22 mouse cellular contexts compared by ENCODE assay signal in genomic region chr5:130052510-130052909, GRCm38 (mm10). TPM values are rescaled to one million over a fixed set of nuclear protein-coding genes. Genes with fewer than 3 reads are reported as not detected.
DNase-seq lines count a peak whose midpoint lies in the region; ATAC-seq lines count a peak whose summit lies in the region.
"Had no signal": no experiment of that assay in that cellular context is flagged by ENCODE, and none has a peak within 500 bp of the region (broad histone marks: within the 10 kb centered on the region; RNA-seq: fewer than 3 reads in every experiment).

No protein-coding gene starts in this region.

- no peak for ATAC-seq in limb, embryonic 13.5 days (ENCODE audit: low FRiP score, low read depth)
- ATAC-seq: forebrain, embryonic 13.5 days; inflammation-experienced regulatory T-cells, adult 6 months had no signal

- H3K27me3 ChIP-seq in limb, embryonic 13.5 days, result no peaks in the 10 kb centered on the region
- no peaks in the 10 kb centered on the region for H3K27me3 ChIP-seq in limb, embryonic 10.5 days (ENCODE audit: low read depth, poor library complexity, severe bottlenecking)
- H3K27me3 ChIP-seq: forebrain, embryonic 13.5 days had no signal

- 79% methylated on average over 5 of the region's 5 CpGs for WGBS in limb, embryonic 13.5 days
- 86% methylated on average over 5 of the region's 5 CpGs for WGBS in limb, embryonic 10.5 days

- no peak overlapping the region for H3K4me2 ChIP-seq in limb, embryonic 13.5 days (replicated peaks)
- H3K4me2 ChIP-seq: forebrain, embryonic 13.5 days; hindbrain, embryonic 14.5 days had no signal

- peaks cover 57% of the 10 kb centered on the region for H3K36me3 ChIP-seq in limb, embryonic 13.5 days
- peaks cover 63% of the 10 kb centered on the region for H3K36me3 ChIP-seq in limb, embryonic 10.5 days

- no peak overlapping the region for H3K27ac ChIP-seq in limb, embryonic 13.5 days
- no peak overlapping the region for H3K27ac ChIP-seq in limb, embryonic 10.5 days
- H3K27ac ChIP-seq in brown adipose tissue, adult 24 weeks (replicated peaks; ENCODE audit: low read depth, low read length), result peak overlapping the region; percentile 10; the same call in 1 of the 2 replicates
- H3K27ac ChIP-seq: forebrain, embryonic 13.5 days; hindbrain, embryonic 14.5 days had no signal

- no peak overlapping the region for H3K4me3 ChIP-seq in limb, embryonic 13.5 days
- H3K4me3 ChIP-seq in limb, embryonic 10.5 days, result no peak overlapping the region
- no peak overlapping the region for H3K4me3 ChIP-seq in brown adipose tissue, adult 24 weeks (ENCODE audit: insufficient read depth, low read depth, low read length)
- H3K4me3 ChIP-seq: forebrain, embryonic 13.5 days had no signal

- intact Hi-C loops in gastrocnemius, postnatal 14 days (cut with DNase I; ENCODE audit: low total_unique reads), result no loop called here
- intact Hi-C loops in gastrocnemius, postnatal 36 days (cut with DNase I), result no loop called here

- H3K9me3 ChIP-seq in limb, embryonic 13.5 days, result no peaks in the 10 kb centered on the region
- H3K9me3 ChIP-seq in limb, embryonic 10.5 days (replicated peaks), result no peaks in the 10 kb centered on the region
- H3K9me3 ChIP-seq: forebrain, embryonic 13.5 days had no signal

- peak; percentile 41 for DNase-seq in gastrocnemius, postnatal 14 days
- DNase-seq in gastrocnemius, postnatal 36 days, result no peak
- no peak for DNase-seq in limb, embryonic 10.5 days (ENCODE audit: low spot score)
- DNase-seq in brain, adult 2 months (ENCODE audit: low read depth, low spot score), result peak; percentile 60
- no peak for DNase-seq in thymus, postnatal 14 days
- DNase-seq: adrenal gland, postnatal 36 days; cerebellum, adult 2 months; cerebellum, postnatal 36 days; embryo, embryonic 11 days; heart, postnatal 4 days; kidney, adult 18-20 months; kidney, postnatal 4 days; left cerebral cortex, postnatal 4 days; lung, postnatal 4 days; right cerebral cortex, postnatal 4 days; thymus, adult 18-20 months; thymus, postnatal 4 days had no signal

- H3K4me1 ChIP-seq in limb, embryonic 13.5 days, result no peaks in the 10 kb centered on the region
- no peaks in the 10 kb centered on the region for H3K4me1 ChIP-seq in limb, embryonic 10.5 days
- peaks cover 32% of the 10 kb centered on the region for H3K4me1 ChIP-seq in brown adipose tissue, adult 24 weeks (ENCODE audit: control insufficient read depth, insufficient read depth, insufficient read length, low read length)
- H3K4me1 ChIP-seq: forebrain, embryonic 13.5 days had no signal

- H3K9ac ChIP-seq in limb, embryonic 13.5 days, result peak overlapping the region; percentile 13; the same call in 1 of the 2 replicates
- H3K9ac ChIP-seq: forebrain, embryonic 13.5 days; hindbrain, embryonic 14.5 days had no signal

RNA-seq across cellular contexts. Expression of gene Tpst1, which starts 20.6 kb away (rescaled TPM):
- total RNA-seq in gastrocnemius, postnatal 14 days (2021), result 10 to 100 TPM; 15.6 to 22.6 TPM
- 1 to 10 TPM; 4.0 to 6.0 TPM for total RNA-seq in gastrocnemius, postnatal 36 days (2021)
- polyA plus RNA-seq in limb, embryonic 13.5 days (2015; fragmentation: Nextera tagmentation; extraction: Ambion mirVana), result 99.2 and 104 TPM in 2 replicates
- polyA plus RNA-seq in limb, embryonic 10.5 days (2016; fragmentation: Nextera tagmentation; extraction: Ambion mirVana), result 65.4 and 65.6 TPM in 2 replicates
- 11.6 and 14.3 TPM in 2 replicates for polyA plus RNA-seq in brown adipose tissue, adult 24 weeks (2012; ENCODE audit: insufficient read depth, insufficient read length, missing spikeins)

RNA-seq across cellular contexts. Expression of gene Crcp, which starts 23.4 kb away (rescaled TPM):
- 10 to 100 TPM; 11.1 to 12.6 TPM for total RNA-seq in gastrocnemius, postnatal 14 days (2021)
- 10 to 100 TPM; 16.0 to 16.4 TPM for total RNA-seq in gastrocnemius, postnatal 36 days (2021)
- polyA plus RNA-seq in limb, embryonic 13.5 days (2015; fragmentation: Nextera tagmentation; extraction: Ambion mirVana), result 45.6 and 47.3 TPM in 2 replicates
- 57.2 and 61.0 TPM in 2 replicates for polyA plus RNA-seq in limb, embryonic 10.5 days (2016; fragmentation: Nextera tagmentation; extraction: Ambion mirVana)
- polyA plus RNA-seq in brown adipose tissue, adult 24 weeks (2012; ENCODE audit: insufficient read depth, insufficient read length, missing spikeins), result 21.9 and 23.3 TPM in 2 replicates

RNA-seq across cellular contexts. Expression of gene Asl, which starts 23.5 kb away (rescaled TPM):
- total RNA-seq in gastrocnemius, postnatal 14 days (2021), result 10 to 100 TPM; 12.5 to 15.8 TPM
- total RNA-seq in gastrocnemius, postnatal 36 days (2021), result 10 to 100 TPM in 1 of 2 experiments, 1 to 10 TPM in 1; 6.4 to 11.3 TPM
- 32.1 and 33.6 TPM in 2 replicates for polyA plus RNA-seq in limb, embryonic 13.5 days (2015; fragmentation: Nextera tagmentation; extraction: Ambion mirVana)
- 26.1 and 27.5 TPM in 2 replicates for polyA plus RNA-seq in limb, embryonic 10.5 days (2016; fragmentation: Nextera tagmentation; extraction: Ambion mirVana)
- 23.4 and 27.8 TPM in 2 replicates for polyA plus RNA-seq in brown adipose tissue, adult 24 weeks (2012; ENCODE audit: insufficient read depth, insufficient read length, missing spikeins)

RNA-seq across cellular contexts. Expression of gene Gusb, which starts 49.7 kb away (rescaled TPM):
- 10 to 100 TPM; 10.6 to 13.4 TPM for total RNA-seq in gastrocnemius, postnatal 14 days (2021)
- 1 to 10 TPM; 7.3 to 8.0 TPM for total RNA-seq in gastrocnemius, postnatal 36 days (2021)
- 43.4 and 45.3 TPM in 2 replicates for polyA plus RNA-seq in limb, embryonic 13.5 days (2015; fragmentation: Nextera tagmentation; extraction: Ambion mirVana)
- 53.9 and 61.7 TPM in 2 replicates for polyA plus RNA-seq in limb, embryonic 10.5 days (2016; fragmentation: Nextera tagmentation; extraction: Ambion mirVana)
- 16.5 and 18.5 TPM in 2 replicates for polyA plus RNA-seq in brown adipose tissue, adult 24 weeks (2012; ENCODE audit: insufficient read depth, insufficient read length, missing spikeins)

Comparison
In these comparisons a context has a peak if more than half of its experiments do, and no peak if none do; other contexts are left out.
1. DNase-seq: peak in gastrocnemius, postnatal 14 days (single experiment) and brain, adult 2 months (single experiment); none in gastrocnemius, postnatal 36 days (0 of 2), limb, embryonic 10.5 days (single experiment) and thymus, postnatal 14 days (single experiment).